Mouse (Mus musculus): Measurements from ENCODE around the gene Fgl2. TPM values are rescaled to one million over a fixed set of nuclear protein-coding genes. Genes with fewer than 3 reads are reported as not detected.
A peak's percentile ranks its signal among the peaks of the same experiment; 100 is the strongest.

Gene Fgl2
- total and polyA plus RNA-seq, 2 experiments from 2014 or later: 1.1 to 4.1 TPM

- peak; percentile 100 for ATAC-seq
Observed at GRCm38 (mm10) chr5:21424614-21425602, 52.5 kb downstream of the Fgl2 start, which contains the start of the genes Ccdc146 and Fam185a. Gene Ccdc146, minus strand, starts transcription at chr5:21424677. Gene Fam185a, plus strand, starts transcription at chr5:21424958.

GRCm38 (mm10) chr5:21426666-21427065, 54.2 kb downstream of the Fgl2 start:
- no peaks in the 10 kb centered on the region for H3K36me3 ChIP-seq (ENCODE audit: insufficient read depth)
- ATAC-seq: no peak
- 95% methylated on average over 6 of the region's 6 CpGs for WGBS
- no peaks in the 10 kb centered on the region for H3K9me3 ChIP-seq (ENCODE audit: low read length)
- H3K4me2 ChIP-seq (ENCODE audit: low read depth): 0 out of 2 replicates have a peak overlapping the region, but pooled peaks have one; percentile 89
- no peak overlapping the region for H3K27ac ChIP-seq (ENCODE audit: low read depth, low read length)
- H3K27me3 ChIP-seq (ENCODE audit: insufficient read depth, low read length): no peaks in the 10 kb centered on the region
- no peak for TF ChIP-seq CTCF (IDR thresholded peaks at IDR 0.05; ENCODE audit: low read depth)
- H3K4me1 ChIP-seq (ENCODE audit: insufficient read depth): 0 out of 2 replicates have a peak, but pooled peaks cover 3% of the 10 kb centered on the region
- DNase-seq: no peak
- H3K4me3 ChIP-seq (ENCODE audit: low read depth, low read length): no peak overlapping the region
- no peak overlapping the region for H3K9ac ChIP-seq

More at GRCm38 (mm10) chr5:21424614-21425602, 52.5 kb downstream of the Fgl2 start, which contains the start of the genes Ccdc146 and Fam185a:
- Histone ChIP-seq H3K4me2 (ENCODE audit: low read depth) (peak within 1 kb of the TSS; percentile 89), H3K27ac (ENCODE audit: low read depth, low read length) (no peak within 1 kb of the TSS), H3K27me3 (ENCODE audit: insufficient read depth, low read length) (no peaks in the 10 kb centered on the region), H3K4me1 (ENCODE audit: insufficient read depth) (0 out of 2 replicates have a peak, but pooled peaks cover 3% of the 10 kb centered on the region), H3K9ac (peak within 1 kb of the TSS; percentile 59), H3K4me3 (ENCODE audit: low read depth, low read length) (peak within 1 kb of the TSS; percentile 94), H3K9me3 (ENCODE audit: low read length) (no peaks in the 10 kb centered on the region), H3K36me3 (ENCODE audit: insufficient read depth) (no peaks in the 10 kb centered on the region)
- DNase-seq: peak; percentile 96
- WGBS: under 1% methylated on average over 68 of the region's 68 CpGs
- no peak for TF ChIP-seq CTCF (IDR thresholded peaks at IDR 0.05; ENCODE audit: low read depth)

Other genes starting within 250 kb of the Fgl2 start
- 9.4 TPM in 2 replicates for gene Gsap, start 186.4 kb upstream of the Fgl2 start, total RNA-seq (2014; rRNA removed)
- 4.9 and 7.7 TPM in 2 replicates for gene Gsap, start 186.4 kb upstream of the Fgl2 start, polyA plus RNA-seq (2015; fragmentation: Nextera tagmentation; extraction: Ambion mirVana)
- gene Ccdc146, start 52.0 kb downstream of the Fgl2 start, total RNA-seq (2014; rRNA removed): 0.77 and 1.1 TPM in 2 replicates
- gene Ccdc146, start 52.0 kb downstream of the Fgl2 start, polyA plus RNA-seq (2015; fragmentation: Nextera tagmentation; extraction: Ambion mirVana): 0.62 and 1.7 TPM in 2 replicates
- gene Fam185a, start 52.3 kb downstream of the Fgl2 start, total RNA-seq (2014; rRNA removed): 11.1 and 14.2 TPM in 2 replicates
- gene Fam185a, start 52.3 kb downstream of the Fgl2 start, polyA plus RNA-seq (2015; fragmentation: Nextera tagmentation; extraction: Ambion mirVana): 7.6 and 10.5 TPM in 2 replicates
- 2.0 and 7.9 TPM in 2 replicates for gene Lrrc17, start 170.9 kb downstream of the Fgl2 start, total RNA-seq (2014; rRNA removed)
- gene Lrrc17, start 170.9 kb downstream of the Fgl2 start, polyA plus RNA-seq (2015; fragmentation: Nextera tagmentation; extraction: Ambion mirVana): 3.1 and 4.9 TPM in 2 replicates